Mouse (Mus musculus) C2C12 (cell line): Measurements from ENCODE around the gene Def6. TPM values are rescaled to one million over a fixed set of nuclear protein-coding genes. Genes with fewer than 3 reads are reported as not detected.

Source experiments
- H3K27me3 ChIP-seq: one replicate; pipeline ENCODE4 v1.6.1; 2011; ENCODE audit not compliant: control insufficient read depth, insufficient read depth, insufficient read length
- H3K36me3 ChIP-seq: one replicate; pipeline ENCODE4 v1.6.1; 2011; ENCODE audit not compliant: control insufficient read depth, insufficient read depth
- H3K4me3 ChIP-seq: one replicate; pipeline ENCODE4 v1.5.1; 2011; ENCODE audit warnings: mild to moderate bottlenecking, control low read depth; ENCODE audit not compliant: poor library complexity, insufficient read depth, severe bottlenecking
- H3K79me2 ChIP-seq: one replicate; pipeline ENCODE4 v1.6.1; 2011; ENCODE audit not compliant: control insufficient read depth, insufficient read depth
- H3K79me3 ChIP-seq: one replicate; pipeline ENCODE4 v1.6.1; 2011; ENCODE audit warnings: low read depth, control low read depth
- H3ac ChIP-seq: one replicate; pipeline ENCODE3; 2011; ENCODE audit warnings: low read depth; ENCODE audit not compliant: control insufficient read depth, insufficient read length
- CEBPB ChIP-seq: IDR thresholded peaks from one replicate; pipeline ENCODE4 v1.6.1; 2011; ENCODE audit warnings: low read depth, mild to moderate bottlenecking, control low read depth, moderate library complexity
- CTCF ChIP-seq: IDR thresholded peaks from one replicate; pipeline ENCODE4 v1.5.1; 2011; ENCODE audit not compliant: control insufficient read depth, insufficient read depth, insufficient read length
- FOSL1 ChIP-seq: IDR thresholded peaks from one replicate; pipeline ENCODE4 v1.8.0; 2011; ENCODE audit warnings: mild to moderate bottlenecking, low read length; ENCODE audit not compliant: poor library complexity, insufficient read depth, severe bottlenecking
- MAX ChIP-seq: IDR thresholded peaks from one replicate; pipeline ENCODE4 v1.6.1; 2011; ENCODE audit warnings: mild to moderate bottlenecking, control low read depth
- MYOD1 ChIP-seq: IDR thresholded peaks from one replicate; pipeline ENCODE4 v1.6.1; 2011; ENCODE audit warnings: low read depth; ENCODE audit not compliant: control insufficient read depth, insufficient read length
- MYOG ChIP-seq: IDR thresholded peaks from one replicate; pipeline ENCODE4 v1.6.1; 2011; ENCODE audit not compliant: control insufficient read depth, insufficient read length; ENCODE audit errors: extremely low read depth
- USF1 ChIP-seq: IDR thresholded peaks from one replicate; pipeline ENCODE4 v1.6.1; 2011; ENCODE audit warnings: low read depth, mild to moderate bottlenecking, control low read depth, moderate library complexity
- polyA plus RNA-seq: library from polyadenylated mRNA; unstranded; fragments of >200 nt; fragmentation: generic; extraction: Trizol; gene quantifications from one replicate; pipeline ENCODE4 v1.2.1, GENCODE M21; 2012; ENCODE audit warnings: missing spikeins

Gene Def6
- polyA plus RNA-seq, 1 experiment = 5.7 TPM

- Histone ChIP-seq H3K27me3 (peaks cover 3% of the 10 kb centered on the region), H3K36me3 (no peaks in the 10 kb centered on the region)
Measured at GRCm38 (mm10) chr17:28172690-28173089, 34.9 kb upstream of the Def6 start.

DNA sequence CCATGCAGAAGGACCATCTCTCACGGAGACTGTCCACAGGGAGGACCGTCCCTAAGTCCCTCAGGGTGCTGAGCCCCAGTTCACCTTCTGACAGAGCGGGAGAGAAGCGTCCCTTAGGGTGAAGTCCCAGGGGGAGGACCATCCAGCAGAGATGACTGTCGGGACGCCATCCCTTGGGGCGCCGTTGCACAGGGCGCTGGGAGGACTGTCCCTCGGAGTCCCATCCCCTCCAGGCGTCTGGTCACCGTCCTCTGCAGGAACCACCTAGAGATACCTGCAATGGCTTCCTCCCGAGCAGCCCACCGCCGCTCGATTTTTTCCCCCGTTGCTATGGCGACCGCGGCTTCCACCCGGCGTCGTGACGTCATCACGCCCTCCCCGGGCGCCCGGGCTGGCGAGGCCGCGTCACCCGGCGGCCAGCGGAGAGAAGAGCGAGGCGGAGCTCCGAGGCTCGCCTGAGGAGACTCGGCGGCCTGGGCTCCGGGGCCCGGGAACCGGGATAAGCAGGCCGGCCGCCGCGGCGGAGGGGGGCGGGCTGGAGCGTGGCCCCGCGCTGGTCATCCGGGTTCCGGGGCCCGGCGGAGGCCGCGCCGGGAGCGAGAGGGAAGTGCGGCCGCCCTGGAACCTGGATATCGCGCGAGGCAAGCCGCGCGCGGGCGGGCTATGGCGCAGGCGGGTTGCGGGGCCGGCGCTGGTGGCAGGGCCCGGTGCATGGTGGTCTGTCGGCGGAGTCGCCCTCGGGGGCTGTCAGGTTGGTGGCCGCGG is 30.6 kb upstream of the Def6 start, which contains the start of gene Zfp523:
Gene Zfp523 (plus strand): TSS at position 355 of the 765 bp plus-strand sequence.
- Histone ChIP-seq H3K4me3 (peak within 1 kb of the TSS; percentile 50), H3K79me2 (no peaks in the 10 kb centered on the region), H3K79me3 (no peaks in the 10 kb centered on the region), H3K36me3 (no peaks in the 10 kb centered on the region), H3ac (peak within 1 kb of the TSS; percentile 99), H3K27me3 (no peaks in the 10 kb centered on the region)
- TF ChIP-seq CEBPB = no peak
- no peak for TF ChIP-seq USF1

More at GRCm38 (mm10) chr17:28172690-28173089, 34.9 kb upstream of the Def6 start:
- no peak overlapping the region for H3ac ChIP-seq
- no peak for TF ChIP-seq MYOG
- TF ChIP-seq USF1 = no peak
- TF ChIP-seq MAX = no peak
- TF ChIP-seq CTCF = no peak
- TF ChIP-seq FOSL1 = no peak
- TF ChIP-seq CEBPB = no peak
- no peak for TF ChIP-seq MYOD1
- no peak overlapping the region for H3K4me3 ChIP-seq
- no peaks in the 10 kb centered on the region for H3K79me2 ChIP-seq
- no peaks in the 10 kb centered on the region for H3K79me3 ChIP-seq

GRCm38 (mm10) chr17:28177540-28178046 is 30.0 kb upstream of the Def6 start:
- H3K4me3 ChIP-seq = peak overlapping the region; percentile 50
- no peaks in the 10 kb centered on the region for H3K79me3 ChIP-seq
- H3K27me3 ChIP-seq = no peaks in the 10 kb centered on the region
- TF ChIP-seq MYOG = no peak
- no peak for TF ChIP-seq USF1
- TF ChIP-seq FOSL1 = no peak
- TF ChIP-seq CTCF = no peak
- TF ChIP-seq MYOD1 = no peak
- no peak for TF ChIP-seq CEBPB
- no peak for TF ChIP-seq MAX
- no peaks in the 10 kb centered on the region for H3K79me2 ChIP-seq
- H3K36me3 ChIP-seq = no peaks in the 10 kb centered on the region
- peak overlapping the region; percentile 99 for H3ac ChIP-seq

GRCm38 (mm10) chr17:28180331-28180730 is 27.2 kb upstream of the Def6 start:
- Histone ChIP-seq H3K4me3 (no peak overlapping the region), H3ac (no peak overlapping the region), H3K27me3 (no peaks in the 10 kb centered on the region), H3K79me2 (no peaks in the 10 kb centered on the region), H3K36me3 (no peaks in the 10 kb centered on the region), H3K79me3 (no peaks in the 10 kb centered on the region)
- TF ChIP-seq FOSL1 (no peak), MAX (no peak), MYOG (no peak), CEBPB (no peak), CTCF (no peak), MYOD1 (no peak)

DNA sequence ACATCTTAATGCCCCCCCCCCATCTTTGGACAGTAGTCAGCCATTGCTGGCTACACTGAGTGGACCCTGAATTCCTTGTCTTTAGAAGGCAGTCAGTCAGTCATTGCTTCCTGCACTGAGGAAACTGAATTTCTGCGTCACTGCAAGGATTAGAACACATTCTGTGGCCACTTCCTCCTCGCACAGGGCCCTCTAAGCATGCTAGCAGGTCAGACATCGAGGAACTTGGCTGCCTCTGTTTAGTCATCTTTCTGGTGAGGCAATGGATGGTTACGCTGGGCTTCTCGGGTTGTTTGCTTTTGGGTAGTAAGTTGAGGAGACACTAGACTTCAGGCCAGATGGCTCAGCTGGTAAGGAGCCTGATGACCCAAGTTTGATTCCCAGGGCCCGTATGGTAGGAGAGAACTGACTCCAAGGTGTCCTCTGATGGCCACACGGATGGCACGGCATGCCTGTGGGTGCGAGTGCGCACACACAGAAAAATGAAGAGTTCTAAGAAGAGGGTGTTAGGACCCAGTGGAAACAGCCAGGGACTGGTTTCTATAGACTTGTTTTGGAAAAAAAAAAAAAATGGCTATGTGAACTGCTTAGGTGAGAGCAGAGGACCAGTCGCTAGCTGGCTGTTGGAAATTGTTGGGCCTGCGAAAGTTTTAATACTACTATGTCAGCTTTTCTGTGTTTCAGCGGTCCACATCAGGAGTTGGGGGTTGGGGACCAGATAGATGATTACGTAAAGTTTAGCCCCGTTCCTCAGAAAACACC is 26.6 kb upstream of the Def6 start:
- H3K36me3 ChIP-seq = no peaks in the 10 kb centered on the region
- no peak overlapping the region for H3K4me3 ChIP-seq
- H3K27me3 ChIP-seq = no peaks in the 10 kb centered on the region
- no peaks in the 10 kb centered on the region for H3K79me3 ChIP-seq
- no peaks in the 10 kb centered on the region for H3K79me2 ChIP-seq
- TF ChIP-seq CTCF = no peak
- H3ac ChIP-seq = no peak overlapping the region

GRCm38 (mm10) chr17:28184971-28185638 is 22.5 kb upstream of the Def6 start:
- Histone ChIP-seq H3K4me3 (no peak overlapping the region), H3K27me3 (no peaks in the 10 kb centered on the region), H3K36me3 (no peaks in the 10 kb centered on the region), H3K79me2 (no peaks in the 10 kb centered on the region), H3ac (no peak overlapping the region), H3K79me3 (no peaks in the 10 kb centered on the region)
- TF ChIP-seq CEBPB (no peak), USF1 (no peak), MAX (no peak), MYOG (no peak), MYOD1 (no peak), FOSL1 (no peak), CTCF (no peak)
